Mouse (Mus musculus) thymus, adult 2 months (tissue): ENCODE measurements at regions not wholly inside any gene's neighbourhood (a gene's known extent, or its start where the extent isn't known, plus 50 kb on each side); places are given as distances from the start of the nearest gene placed in this dataset.

ENCODE experiments used
- DNase-seq: peaks from one replicate; pipeline ENCODE4 v3.0.0; 2021
- H3K27ac ChIP-seq: fragments of 200-500 bp; 2 replicates; pipeline ENCODE4 v1.5.1; 2012; ENCODE audit warnings: low read length, control low read depth; ENCODE audit not compliant: control insufficient read depth, insufficient read depth
- H3K27me3 ChIP-seq: fragments of 200-500 bp; 2 replicates; pipeline ENCODE4 v1.6.1; 2012; ENCODE audit warnings: mild to moderate bottlenecking, low read length, moderate library complexity, mixed read lengths; ENCODE audit not compliant: control insufficient read depth, insufficient read depth
- H3K36me3 ChIP-seq: fragments of 200-500 bp; 2 replicates; pipeline ENCODE4 v1.6.1; 2012; ENCODE audit warnings: mild to moderate bottlenecking, low read length, moderate library complexity; ENCODE audit not compliant: control insufficient read depth, insufficient read depth
- H3K4me1 ChIP-seq: fragments of 200-500 bp; replicated peaks from 2 replicates; pipeline ENCODE4 v1.6.1; 2012; ENCODE audit warnings: low read length; ENCODE audit not compliant: control insufficient read depth, insufficient read depth
- H3K4me3 ChIP-seq: fragments of 200-500 bp; 2 replicates; pipeline ENCODE4 v1.5.1; 2012; ENCODE audit warnings: mild to moderate bottlenecking, low read length, control low read depth, moderate library complexity; ENCODE audit not compliant: control insufficient read depth, insufficient read depth
- CTCF ChIP-seq: fragments of 200-500 bp; IDR thresholded peaks from 2 replicates; pipeline ENCODE4 v1.5.1; 2012; ENCODE audit warnings: mild to moderate bottlenecking, control low read depth, low read length, moderate library complexity, borderline replicate concordance; ENCODE audit not compliant: control insufficient read depth, poor library complexity, insufficient read depth; ENCODE audit errors: extremely low read depth
- POLR2A ChIP-seq: fragments of 200-500 bp; IDR thresholded peaks from 2 replicates; pipeline ENCODE4 v1.6.1; 2012; ENCODE audit warnings: mild to moderate bottlenecking, low read length, control low read depth, moderate library complexity; ENCODE audit not compliant: control insufficient read depth, poor library complexity, insufficient read depth; ENCODE audit errors: extremely low read depth
- WGBS: fragments of 180-500 bp; shearing (Covaris S2); methylation state at CpG from one replicate; pipeline ENCODE4 v1.1.7; 2018; 5-methylcytosine and 5-hydroxymethylcytosine counted together

DNA sequence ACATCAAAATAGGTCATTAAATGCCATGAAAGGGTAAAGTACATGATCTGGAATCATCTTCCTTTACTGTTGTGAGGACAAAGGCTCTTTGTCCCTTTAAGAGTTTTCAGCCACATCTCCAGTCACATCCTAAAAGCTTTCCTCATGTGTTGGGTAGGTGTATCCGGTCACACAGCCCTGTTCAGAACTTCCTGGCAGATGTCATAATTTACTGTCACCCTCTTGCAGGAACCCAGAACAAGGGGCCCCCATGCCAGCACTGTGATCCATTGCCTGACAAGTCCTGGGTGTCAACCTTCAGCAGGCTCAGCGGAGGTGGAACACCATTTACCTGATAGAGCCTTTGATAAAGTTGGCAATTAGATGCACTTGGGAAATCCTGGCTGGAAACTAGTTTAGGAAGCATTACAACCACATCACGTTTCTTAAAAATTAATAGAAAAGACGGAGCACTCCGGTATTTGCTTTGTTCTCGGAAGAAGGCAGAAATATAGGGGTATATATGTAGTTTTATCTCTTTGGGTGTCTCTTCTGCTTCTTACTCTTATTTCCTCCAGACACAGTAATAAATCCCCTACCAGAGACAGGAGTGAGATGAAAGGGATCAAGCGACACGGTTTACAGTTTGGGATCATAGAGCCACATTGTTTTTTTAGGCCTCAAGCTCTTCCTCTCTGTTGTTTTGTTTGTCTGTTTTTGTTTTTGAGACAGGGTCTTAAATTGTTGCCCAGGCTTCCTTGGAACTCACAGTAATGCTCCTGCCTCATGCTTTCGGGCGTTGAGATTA is 527.0 kb upstream of the Jag1 start:
- no peaks in the 10 kb centered on the region for H3K27me3 ChIP-seq
- DNase-seq, result no peak
- WGBS, result 69% methylated on average over 10 of the region's 10 CpGs
- H3K4me1 ChIP-seq, result no peaks in the 10 kb centered on the region
- H3K27ac ChIP-seq, result no peak overlapping the region
- no peak overlapping the region for H3K4me3 ChIP-seq
- no peaks in the 10 kb centered on the region for H3K36me3 ChIP-seq
- TF ChIP-seq CTCF (no peak), POLR2A (no peak)

DNA sequence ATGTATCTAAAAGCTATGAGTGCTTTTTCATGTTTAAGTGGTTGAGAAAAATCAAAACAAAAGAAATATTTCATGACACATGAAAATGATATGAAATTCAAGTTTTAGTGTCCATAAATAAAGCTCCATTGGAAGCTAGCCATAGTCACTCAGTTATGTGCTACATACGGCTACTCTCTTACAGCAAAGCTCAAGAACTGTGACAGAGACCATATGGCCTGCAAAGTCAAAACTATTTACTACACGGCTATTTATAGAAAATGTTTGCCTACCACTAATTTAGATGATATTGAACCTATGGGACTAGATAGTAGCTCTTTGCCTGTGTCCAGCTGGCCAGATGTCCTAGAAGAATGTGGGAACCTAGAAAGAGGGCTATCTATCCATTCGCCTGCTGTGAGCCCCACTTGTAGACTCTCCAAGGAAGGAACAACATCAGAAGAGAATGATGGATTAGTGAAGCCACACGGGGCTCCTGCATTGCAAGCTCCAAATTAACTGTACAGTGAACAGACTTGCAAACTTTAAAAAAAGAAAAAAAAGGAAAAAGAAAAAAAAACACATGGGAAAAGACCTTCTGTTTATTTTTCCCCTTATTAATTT is 518.7 kb upstream of the Jag1 start:
- 86% methylated on average over 4 of the region's 4 CpGs for WGBS
- Histone ChIP-seq H3K36me3 (no peaks in the 10 kb centered on the region), H3K4me1 (no peaks in the 10 kb centered on the region), H3K27ac (no peak overlapping the region), H3K4me3 (no peak overlapping the region), H3K27me3 (no peaks in the 10 kb centered on the region)
- DNase-seq, result no peak
- no peak for TF ChIP-seq POLR2A
- no peak for TF ChIP-seq CTCF

DNA sequence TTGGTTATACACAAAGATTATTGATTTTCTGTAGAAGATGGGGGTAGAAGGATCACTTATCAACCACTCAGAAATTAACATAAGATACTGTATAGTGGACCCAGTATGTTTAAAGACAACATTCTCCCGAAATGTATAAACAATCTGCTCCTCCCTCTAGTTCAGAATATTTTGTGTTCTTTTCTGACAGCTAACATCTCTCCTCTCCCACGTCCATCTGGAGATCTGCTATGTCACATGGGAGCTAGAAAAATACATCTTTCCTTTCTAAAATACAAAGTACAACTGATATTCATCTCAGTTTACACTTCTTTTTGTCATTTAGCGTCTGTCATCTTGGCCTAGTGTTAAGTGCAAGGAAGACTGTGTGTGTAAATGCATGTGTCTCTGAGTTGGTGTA is 500.2 kb upstream of the Jag1 start:
- Histone ChIP-seq H3K27me3 (no peaks in the 10 kb centered on the region), H3K36me3 (no peaks in the 10 kb centered on the region), H3K4me3 (no peak overlapping the region), H3K4me1 (no peaks in the 10 kb centered on the region), H3K27ac (no peak overlapping the region)
- WGBS, result 89% methylated on average over 3 of the region's 3 CpGs
- TF ChIP-seq POLR2A (no peak), CTCF (no peak)
- no peak for DNase-seq

DNA sequence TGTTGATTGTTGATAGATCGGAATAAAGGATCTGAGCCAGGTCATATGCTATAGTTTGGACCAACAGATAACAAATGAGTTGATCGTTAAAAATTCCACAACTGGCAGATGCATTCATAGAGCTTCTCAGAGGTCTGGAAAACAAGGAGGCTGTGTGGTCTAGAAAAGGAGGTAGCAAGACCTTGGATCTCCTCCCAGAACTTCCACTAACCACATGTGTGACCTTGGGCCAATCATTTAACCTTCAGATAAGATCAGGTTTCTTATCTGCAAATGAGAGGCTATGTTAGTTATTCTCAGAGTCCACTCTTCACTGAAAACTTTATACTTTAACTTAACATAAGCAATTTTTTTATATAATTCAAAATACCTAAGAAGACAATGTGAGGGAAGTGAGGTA is 497.3 kb upstream of the Jag1 start:
- H3K36me3 ChIP-seq, result no peaks in the 10 kb centered on the region
- no peak overlapping the region for H3K27ac ChIP-seq
- H3K4me1 ChIP-seq, result no peaks in the 10 kb centered on the region
- H3K4me3 ChIP-seq, result no peak overlapping the region
- no peaks in the 10 kb centered on the region for H3K27me3 ChIP-seq
- 97% methylated on average over 2 of the region's 2 CpGs for WGBS
- TF ChIP-seq CTCF, result no peak
- DNase-seq, result no peak

DNA sequence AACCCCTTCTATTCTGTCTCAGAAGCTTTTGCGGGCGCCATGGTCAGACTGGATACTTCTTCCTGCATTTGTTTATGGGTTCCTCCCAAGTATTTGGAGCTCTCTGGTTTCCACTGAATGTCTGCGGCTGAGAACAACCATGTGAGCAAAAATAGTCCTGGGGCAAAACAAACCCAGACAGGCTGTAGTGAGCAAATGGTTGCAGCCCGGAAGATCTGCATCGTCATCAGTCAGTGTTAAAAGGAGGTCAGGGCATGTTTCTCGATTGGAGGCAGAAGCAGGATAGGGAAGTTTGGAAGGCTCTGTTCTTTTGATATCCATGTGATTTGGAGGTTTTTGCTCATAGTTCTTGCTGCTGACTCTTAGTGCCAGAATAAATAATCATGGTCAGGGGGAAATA is 492.1 kb upstream of the Jag1 start:
- no peak overlapping the region for H3K27ac ChIP-seq
- 39% methylated on average over 6 of the region's 6 CpGs for WGBS
- no peak overlapping the region for H3K4me3 ChIP-seq
- no peak for DNase-seq
- H3K27me3 ChIP-seq, result no peaks in the 10 kb centered on the region
- no peaks in the 10 kb centered on the region for H3K4me1 ChIP-seq
- no peak for TF ChIP-seq POLR2A
- no peak for TF ChIP-seq CTCF
- no peaks in the 10 kb centered on the region for H3K36me3 ChIP-seq

DNA sequence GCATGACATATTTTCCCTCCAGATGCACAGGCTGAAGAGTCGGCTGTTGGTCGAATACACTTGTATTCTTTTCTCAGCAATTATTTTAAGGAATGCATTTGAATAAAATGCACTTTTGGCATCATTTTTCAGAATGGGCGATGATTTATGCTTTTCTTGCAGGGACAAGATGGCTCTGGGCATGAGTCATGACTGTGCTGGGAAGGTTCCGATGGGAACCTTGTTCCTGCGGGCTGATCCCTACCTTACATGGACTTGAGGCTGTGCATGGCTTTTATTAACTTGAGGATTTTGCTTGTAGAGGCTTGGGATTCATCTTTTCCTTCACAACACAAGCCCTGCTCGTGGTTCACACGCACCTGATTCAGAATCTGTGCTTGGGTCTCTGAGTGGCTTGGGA is 481.7 kb upstream of the Jag1 start:
- Histone ChIP-seq H3K27ac (no peak overlapping the region), H3K27me3 (no peaks in the 10 kb centered on the region), H3K36me3 (no peaks in the 10 kb centered on the region), H3K4me3 (no peak overlapping the region), H3K4me1 (no peaks in the 10 kb centered on the region)
- TF ChIP-seq POLR2A (no peak), CTCF (no peak)
- DNase-seq, result no peak
- 90% methylated on average over 7 of the region's 7 CpGs for WGBS

DNA sequence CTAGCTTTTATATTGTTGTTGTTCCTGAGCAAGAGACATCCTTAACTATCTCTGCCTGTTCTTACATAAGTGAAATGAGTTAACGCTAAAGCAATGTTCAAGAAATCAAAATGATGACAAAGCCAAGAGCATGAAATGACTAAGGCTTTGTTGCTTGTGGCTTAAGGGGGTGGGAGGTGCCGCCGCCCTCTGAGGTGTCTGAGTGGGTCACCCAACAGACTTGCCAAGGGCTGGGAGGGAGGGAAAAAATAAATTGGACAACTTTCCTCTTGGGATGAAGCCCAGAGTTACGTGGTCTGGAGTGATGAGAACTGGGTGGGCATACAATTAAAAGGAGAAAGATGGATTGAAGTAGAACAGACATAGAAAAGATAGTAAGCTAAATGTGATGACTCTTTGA is 478.1 kb upstream of the Jag1 start:
- no peak for DNase-seq
- no peaks in the 10 kb centered on the region for H3K4me1 ChIP-seq
- no peak for TF ChIP-seq POLR2A
- no peak overlapping the region for H3K27ac ChIP-seq
- no peaks in the 10 kb centered on the region for H3K27me3 ChIP-seq
- H3K36me3 ChIP-seq, result no peaks in the 10 kb centered on the region
- no peak overlapping the region for H3K4me3 ChIP-seq
- WGBS, result 88% methylated on average over 4 of the region's 4 CpGs
